Mouse (Mus musculus) stomach, postnatal 0 days (tissue): ENCODE data around the gene Clip1.

Source experiments
- CTCF ChIP-seq: IDR thresholded peaks from 2 replicates; pipeline ENCODE4 v1.5.1; 2016; ENCODE audit warnings: antibody characterized with exemption, low read depth, mild to moderate bottlenecking, moderate library complexity
- EP300 ChIP-seq: optimal IDR thresholded peaks from 2 replicates; pipeline ENCODE3; 2016; ENCODE audit warnings: antibody characterized with exemption

GRCm38 (mm10) chr5:123573362-123573761 lies 111.1 kb downstream of the Clip1 start:
- no peak for TF ChIP-seq CTCF
- TF ChIP-seq EP300: no peak
